Mouse (Mus musculus) heart, postnatal 25 days (tissue): Measurements from ENCODE around the gene Tspoap1. TPM values are rescaled to one million over a fixed set of nuclear protein-coding genes. Genes with fewer than 3 reads are reported as not detected.

ENCODE experiments used
- DNase-seq: peaks from one replicate; pipeline ENCODE4 v3.0.0; 2022; ENCODE audit warnings: low spot score
- intact Hi-C: fragments of 180-260 bp; cut with DNase I; formaldehyde crosslinking; loops from one replicate; pipeline ENCODE4 v1.15.1; 2025
- total RNA-seq, 2 experiments: library from RNA; stranded (reverse); gene quantifications; 2 replicates each; pipeline ENCODE4 v1.2.3; 2021

Gene Tspoap1
- total RNA-seq, 2 experiments from 2014 or later, result 0.14 to 0.42 TPM

DNA sequence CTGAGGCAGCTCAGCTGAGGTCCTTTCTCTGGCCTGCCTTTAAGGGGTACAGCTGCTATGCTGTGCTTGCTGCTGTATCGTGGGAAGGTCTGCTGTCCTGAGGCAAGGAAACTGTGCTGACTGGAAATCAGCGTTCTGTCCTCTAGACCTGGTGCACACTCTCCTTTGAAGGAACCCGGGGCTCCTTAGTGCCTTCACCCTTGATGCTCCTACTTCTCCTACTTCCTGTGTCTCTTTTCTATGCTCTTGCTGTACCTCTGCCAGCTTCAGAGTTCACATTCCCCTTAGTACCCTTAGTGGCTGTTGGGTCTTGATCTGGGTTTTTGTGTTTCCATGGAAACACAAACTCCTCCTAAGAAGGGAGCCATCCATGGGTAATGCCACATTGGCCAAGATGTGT is 16.6 kb upstream of the Tspoap1 start:
- DNase-seq, result no peak
- intact Hi-C loops, result no loop called here

DNA sequence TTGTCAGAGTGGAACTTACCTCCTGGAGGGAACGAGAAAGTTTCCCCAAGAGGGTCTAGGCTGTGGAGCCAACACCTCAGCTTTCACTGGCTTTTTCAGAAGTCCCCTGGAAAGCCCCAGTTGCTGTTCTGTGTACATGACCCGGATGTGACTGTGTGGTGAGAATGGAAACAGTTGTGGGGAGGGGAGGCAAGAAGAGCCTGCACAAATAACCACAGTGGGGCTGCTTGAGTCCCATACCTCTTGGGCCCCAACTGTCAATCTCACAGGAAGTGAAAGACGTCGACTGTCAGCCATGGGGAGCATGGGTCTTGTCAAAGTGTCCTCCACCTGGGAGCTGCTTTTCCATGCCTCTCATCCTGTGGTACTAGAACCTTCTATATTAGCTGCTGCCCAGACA is 15.4 kb upstream of the Tspoap1 start:
- DNase-seq, result no peak
- intact Hi-C loops, result no loop called here

DNA sequence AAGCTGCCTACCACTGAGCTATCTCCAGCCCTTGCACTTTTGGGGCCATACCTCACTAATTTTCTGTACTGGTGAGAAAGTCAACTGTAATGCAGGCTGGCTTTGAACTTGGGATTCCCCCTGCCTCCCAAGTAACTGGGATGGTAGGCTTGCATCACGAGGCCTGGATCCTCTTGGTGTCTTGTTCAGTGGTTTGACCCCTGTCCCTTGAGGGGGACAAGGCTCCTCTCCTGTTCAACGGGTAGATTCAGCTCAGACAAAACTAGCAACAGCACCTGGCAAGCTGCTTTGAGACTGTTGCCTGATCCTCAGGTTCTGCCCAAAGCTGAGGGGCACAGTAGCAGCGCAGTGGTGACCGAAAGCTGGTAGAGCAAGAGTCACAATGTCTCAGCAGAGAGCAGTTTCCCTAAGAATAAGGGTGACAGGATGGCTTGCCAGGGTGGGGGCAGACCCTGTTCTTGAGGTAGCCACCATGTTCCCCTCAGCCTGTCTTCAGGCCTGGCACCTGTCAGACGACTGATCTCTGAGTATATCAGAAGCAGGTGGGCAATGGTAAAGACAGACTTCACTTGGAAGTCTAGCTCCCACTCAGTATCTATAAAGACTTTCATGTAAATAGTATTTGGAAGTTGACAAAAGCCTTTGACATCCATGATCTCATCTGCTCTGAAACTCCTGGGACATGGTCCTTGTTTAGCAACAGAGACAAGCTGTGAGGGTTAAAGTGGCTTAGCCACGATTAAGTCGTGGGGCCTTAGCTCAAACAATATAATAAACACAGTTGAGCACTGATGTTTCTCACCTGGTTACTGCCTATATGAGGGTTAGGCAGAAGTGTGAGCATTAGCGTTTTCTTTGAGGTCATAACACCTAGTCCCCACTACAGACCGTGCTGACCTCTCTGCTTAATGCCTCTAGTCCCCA is 14.4 kb upstream of the Tspoap1 start:
- DNase-seq, result no peak
- intact Hi-C loops, result no loop called here

DNA sequence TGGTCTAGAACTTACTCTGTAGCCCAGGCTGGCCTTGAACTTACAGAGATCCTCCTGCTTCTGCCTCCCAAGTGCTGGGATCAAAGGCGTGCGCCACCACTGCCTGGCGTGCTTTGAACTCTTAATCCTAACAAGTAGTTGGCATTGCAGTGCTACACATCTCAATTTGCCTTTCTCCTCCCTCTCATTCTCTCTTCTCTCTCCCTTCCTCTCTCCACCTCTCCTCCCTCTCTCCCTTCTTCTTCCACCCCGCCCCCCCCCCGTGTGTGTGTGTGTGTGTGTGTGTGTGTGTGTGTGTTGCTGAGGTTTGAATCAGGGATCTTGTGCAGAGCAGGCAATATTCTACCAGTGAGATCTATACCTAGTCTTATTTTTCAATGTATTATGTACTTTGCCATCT is 13.0 kb upstream of the Tspoap1 start:
- intact Hi-C loops, result no loop called here

DNA sequence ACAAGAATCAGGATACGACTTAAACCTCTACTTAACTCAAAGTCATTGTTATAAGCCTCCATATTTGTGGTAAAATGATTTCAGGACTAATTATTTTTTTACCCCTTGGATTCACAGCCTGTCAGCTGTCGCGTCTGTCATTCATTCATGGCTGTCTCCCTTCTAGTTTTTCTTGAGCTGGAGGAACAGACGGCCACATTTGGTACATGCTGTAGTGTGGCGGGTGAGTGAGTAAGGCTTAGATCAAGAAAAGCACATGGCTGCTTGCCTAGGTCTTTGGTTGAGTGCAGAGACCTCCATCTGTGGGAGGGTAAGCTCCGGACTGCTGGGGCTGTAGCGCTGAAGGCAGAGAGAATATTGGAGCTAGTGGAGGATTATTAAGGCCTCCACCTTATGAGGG is 12.6 kb upstream of the Tspoap1 start:
- intact Hi-C loops, result no loop called here

More for the DNA sequence above, 13.0 kb upstream of the Tspoap1 start:
- no peak for DNase-seq

DNA sequence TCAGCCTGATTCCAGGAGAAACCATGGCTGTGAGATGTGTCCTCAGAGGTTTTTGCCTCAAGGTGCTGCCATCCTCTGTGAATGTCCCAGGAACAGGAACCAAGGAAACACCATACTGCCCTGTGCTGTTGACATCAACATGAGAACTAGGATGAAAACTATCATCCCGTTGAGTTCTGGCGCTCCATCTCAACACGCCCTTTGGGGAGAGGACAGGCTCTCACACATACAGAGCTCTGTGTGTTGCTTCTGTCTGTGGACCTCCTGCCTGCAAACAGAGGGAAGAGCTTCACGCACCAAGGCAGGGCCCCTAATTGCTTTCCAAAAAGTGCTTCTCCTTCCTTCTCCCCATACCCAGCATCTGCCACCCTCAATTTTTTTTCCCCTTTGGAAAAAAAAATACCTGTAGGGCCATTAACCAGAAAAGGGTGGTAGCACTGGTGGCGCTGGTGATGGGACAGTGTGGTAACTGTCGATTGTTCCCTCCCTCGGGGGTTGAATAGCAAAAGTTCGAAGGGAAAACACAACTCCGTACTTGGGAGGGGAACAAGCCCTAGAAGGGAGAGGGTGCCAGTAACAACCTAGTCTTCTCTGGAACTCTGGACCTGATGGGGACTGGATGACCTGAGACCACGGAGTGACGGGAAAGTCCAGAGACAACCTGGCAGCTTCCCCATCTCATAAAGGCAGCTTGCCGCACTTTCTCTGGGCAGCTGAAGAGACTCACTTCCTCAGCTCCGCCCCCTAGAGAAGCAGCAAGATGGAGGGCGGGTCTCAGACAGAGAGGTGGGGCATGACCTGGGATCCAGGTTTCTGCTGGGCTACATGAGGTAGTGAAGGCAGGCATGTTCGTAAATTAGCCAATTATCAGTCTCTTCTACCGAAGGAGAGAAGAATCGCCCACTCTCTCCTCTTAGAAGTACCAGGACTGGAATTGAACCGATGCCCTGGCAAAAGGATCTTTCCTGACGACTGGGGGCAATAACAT is 11.9 kb upstream of the Tspoap1 start:
- no peak for DNase-seq
- intact Hi-C loops, result no loop called here

More for the DNA sequence above, 12.6 kb upstream of the Tspoap1 start:
- DNase-seq, result no peak

DNA sequence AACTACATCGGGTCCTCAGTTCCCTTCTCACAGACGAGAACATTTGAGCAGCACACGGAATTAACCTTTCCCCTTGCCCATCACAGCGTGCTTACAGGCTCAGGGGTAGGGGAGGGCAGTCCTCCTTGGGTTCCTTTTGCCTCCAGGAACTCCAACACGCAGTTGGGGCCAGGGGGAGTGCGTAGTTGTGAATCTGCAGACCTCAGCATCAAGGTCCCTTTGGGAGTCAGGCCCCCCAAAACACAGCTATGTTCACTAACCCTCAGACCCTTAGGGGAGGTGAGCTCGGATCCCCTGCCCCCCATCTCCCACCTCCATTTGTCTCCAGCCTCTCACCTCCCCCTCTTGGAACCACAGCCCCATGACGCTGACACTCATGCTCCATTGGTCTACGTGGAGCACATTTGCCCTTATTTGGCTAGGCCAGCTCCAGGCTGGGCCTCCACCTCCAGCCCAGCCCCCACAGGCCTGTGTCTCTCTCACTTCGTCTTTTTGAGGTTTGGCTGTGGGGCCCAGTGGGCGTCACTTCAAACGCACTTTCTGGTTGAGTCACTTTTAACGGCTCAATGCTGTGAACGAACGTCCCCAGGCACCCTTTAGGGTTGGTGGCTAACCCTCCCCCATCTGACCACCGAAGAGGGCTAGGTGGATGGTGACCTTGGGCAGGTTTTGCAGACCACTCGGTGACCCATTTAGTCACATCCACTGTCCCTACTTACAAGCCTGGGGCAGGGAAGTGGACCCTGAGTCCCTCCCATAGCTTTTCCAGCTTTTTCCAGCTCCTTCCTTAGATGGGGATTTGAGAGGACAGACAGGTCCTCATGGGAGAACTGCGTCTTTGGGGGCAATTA is 10.9 kb upstream of the Tspoap1 start:
- DNase-seq, result peak; percentile 54
- intact Hi-C loops, result no loop called here

DNA sequence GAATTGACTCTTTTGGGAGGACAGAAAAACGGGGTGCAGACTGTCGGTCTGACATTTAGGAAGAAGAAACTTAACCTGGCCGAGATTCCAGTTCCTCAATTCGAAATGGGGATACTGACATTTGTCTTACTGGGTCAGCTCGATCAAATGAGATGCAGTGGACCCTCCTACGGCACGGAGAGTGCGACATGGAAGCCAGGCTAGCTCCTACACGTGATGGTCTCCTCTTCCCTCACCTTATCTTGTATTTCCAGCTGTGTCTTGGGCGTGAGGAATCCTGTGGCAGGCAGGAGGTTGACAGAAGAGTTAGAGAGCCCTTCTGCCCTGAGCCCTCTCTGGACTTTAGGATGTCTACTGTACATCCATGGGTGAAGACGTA is 10.3 kb upstream of the Tspoap1 start:
- intact Hi-C loops, result no loop called here
- no peak for DNase-seq

DNA sequence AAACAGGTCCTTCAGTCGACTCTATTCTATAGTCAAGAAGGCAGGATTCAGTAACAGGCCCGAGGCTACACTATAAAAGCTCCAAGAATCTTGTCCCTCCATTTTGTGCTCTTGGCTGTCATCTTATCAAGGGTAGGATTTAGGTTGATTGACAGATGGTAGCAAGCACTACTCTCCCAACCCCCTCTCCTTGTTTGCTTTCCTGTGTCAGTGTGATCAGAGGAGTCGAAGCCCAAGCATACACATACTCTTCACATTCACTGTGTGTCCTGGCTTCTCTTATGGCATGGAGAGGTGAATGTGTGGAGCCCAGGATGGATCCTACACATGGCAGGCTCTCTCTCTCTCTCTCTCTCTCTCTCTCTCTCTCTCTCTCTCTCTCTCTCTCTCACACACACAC is 9.8 kb upstream of the Tspoap1 start:
- intact Hi-C loops, result no loop called here
- DNase-seq, result no peak

DNA sequence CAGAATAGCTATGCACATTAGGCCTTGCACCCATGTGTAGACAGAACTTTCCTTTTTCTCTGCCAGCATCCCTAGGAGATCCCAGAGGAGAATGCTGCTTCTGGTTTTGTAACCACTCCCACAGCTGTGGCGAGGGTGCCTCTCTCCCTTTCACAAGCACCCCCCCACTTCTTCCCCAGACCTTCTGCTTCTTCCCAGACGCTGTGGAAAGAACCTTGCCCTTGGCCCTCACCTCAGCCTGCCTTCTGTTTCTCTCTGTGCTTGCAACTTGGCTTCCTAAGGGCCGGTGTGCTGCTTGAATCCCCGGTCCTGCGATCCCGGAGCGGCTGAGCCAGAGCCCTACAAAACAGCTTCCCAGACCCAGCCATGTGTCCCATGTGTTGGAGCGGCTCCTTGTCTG is 9.3 kb upstream of the Tspoap1 start:
- no peak for DNase-seq
- intact Hi-C loops, result no loop called here

DNA sequence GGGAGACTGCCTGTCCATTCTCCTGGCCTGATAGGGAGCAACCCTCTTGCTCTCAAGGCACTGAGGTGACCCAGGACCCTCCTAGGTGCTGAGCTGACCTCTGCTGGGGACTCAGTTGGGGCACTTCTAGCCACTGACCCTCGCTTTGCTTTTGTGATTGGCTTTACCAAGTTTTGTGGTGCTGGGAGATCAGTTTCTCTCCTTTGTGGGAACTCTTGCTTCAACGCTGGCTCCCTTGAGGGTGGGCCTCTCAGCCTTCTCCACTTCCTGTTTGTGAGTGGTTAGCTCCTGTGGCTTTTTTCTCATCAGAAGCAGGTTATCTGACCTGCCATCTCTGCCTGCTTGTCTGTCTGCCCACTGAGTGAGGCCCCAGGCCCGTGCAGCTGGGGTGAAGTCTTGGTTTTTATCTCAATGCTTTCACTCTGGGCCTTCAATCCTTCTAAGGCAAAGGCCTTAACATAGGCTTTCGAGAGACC is 8.8 kb upstream of the Tspoap1 start:
- intact Hi-C loops, result no loop called here
- no peak for DNase-seq

DNA sequence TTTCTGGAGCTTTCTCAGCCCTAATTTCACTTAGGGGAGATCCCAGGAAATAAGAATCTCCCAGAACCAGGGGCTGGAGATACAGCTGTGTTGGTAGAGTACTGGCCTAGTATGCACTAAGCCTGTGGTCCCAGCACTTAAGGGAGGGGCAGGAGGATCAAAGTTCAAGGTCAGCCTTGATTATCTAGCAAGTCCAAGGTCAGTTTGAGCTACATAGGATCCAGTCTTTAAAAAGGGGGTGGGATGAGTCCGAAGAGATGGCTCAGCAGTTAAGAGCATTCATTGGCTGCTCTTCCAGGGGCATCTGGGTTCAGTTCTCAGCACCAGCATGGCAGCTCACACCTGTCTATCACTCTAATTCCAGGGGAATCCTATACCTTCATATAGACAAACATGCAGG is 8.0 kb upstream of the Tspoap1 start:
- intact Hi-C loops, result no loop called here
- no peak for DNase-seq

DNA sequence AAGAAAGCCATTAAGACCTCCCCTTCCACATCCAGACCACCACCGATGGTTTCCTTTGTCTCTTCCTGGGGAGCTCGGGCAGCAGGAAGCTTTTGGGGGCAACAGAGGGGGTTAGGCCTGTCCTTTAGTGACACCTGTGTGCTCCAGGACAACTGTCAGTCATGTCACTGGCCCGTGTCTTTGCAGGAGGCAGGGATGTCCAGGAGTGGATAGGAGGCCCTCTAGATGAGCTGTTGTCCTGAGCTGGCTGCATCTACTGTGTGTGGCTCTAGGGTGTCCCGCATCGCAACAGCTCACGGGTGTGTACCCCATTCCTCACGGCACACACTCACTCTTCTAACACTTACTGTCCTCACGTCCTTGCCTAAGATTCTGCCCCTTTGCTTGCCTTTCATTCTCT is 7.1 kb upstream of the Tspoap1 start:
- intact Hi-C loops, result no loop called here
- no peak for DNase-seq

DNA sequence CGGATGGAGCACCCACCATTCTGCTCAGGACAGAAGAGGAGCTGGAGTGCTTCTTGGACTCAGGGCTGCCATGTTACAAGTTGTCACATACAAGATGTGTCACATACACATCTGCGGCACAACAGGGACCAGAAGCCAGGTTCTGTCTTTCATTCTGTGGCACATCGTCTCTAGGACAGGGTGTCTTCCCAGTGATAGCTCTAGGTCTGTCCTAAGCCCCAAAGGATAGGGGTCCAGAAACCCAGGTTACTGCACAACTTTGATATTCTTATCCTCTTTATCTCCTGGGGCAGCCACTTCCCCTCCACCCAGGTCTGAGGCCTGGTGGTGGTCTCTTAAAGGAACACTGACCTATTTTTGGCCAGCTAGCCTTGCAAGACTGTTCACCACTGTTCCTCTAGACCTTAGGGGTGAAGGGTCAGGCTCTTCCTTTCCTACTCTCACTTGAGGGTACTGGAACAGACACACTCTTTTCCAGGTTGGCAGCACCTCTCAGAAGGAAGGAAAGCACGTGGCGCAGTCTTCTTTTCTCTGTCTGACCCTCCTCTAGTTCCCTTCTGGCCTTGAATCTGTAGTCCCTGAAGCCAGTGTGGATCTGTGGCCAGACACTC is 6.3 kb upstream of the Tspoap1 start:
- intact Hi-C loops, result no loop called here
- DNase-seq, result no peak

DNA sequence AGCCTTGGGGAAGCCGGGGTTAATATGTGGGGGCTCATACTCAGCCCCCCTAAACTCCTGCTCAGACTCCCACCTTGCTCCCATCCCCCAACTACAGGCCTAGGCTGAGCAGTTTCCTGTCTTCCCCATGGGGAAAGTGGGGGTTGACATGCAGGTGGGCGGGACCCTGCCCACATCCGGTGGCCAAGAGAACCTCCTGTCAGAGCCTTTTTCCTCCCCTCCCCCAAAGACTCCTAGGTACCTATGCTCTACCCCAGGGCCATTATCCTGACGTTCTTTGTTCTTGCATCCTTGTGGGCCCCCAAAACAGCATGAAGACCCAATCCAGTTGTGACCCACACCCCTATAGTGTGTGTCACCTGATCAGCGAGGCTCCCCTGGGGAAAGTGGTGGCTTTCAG is 5.7 kb upstream of the Tspoap1 start:
- no peak for DNase-seq
- intact Hi-C loops, result no loop called here

DNA sequence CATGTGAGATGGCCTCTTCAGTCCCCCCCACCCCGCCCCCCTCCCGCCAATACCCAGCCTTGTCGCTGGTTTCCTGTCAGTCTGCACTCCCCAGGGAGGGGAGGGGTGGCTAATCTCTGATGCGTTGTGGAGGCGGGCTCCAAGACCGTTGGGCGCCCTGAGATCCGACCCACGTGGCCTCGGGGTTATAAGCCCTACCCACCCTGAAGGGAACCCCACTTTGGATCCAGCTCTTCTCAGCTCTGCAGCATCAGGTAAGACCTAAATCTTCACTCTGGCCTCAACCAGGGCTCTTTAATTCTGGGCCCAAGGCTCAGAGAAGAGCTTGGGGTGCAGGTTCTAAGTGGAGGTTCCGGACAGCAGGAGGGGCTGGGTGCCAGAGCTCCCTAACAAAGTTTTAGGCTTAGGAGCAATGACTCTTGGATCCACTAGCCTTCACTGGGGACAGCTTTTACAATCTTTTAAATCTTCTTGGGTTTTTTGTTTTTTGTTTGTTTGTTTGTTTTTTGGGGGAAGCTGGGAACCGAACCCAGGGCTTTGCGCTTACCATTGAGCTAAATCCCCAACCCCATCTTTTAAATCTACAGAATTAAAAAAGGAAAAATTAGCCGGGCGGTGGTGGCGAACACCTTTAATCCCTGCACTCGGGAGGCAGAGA is 4.9 kb upstream of the Tspoap1 start:
- intact Hi-C loops, result no loop called here
- peak; percentile 50 for DNase-seq

DNA sequence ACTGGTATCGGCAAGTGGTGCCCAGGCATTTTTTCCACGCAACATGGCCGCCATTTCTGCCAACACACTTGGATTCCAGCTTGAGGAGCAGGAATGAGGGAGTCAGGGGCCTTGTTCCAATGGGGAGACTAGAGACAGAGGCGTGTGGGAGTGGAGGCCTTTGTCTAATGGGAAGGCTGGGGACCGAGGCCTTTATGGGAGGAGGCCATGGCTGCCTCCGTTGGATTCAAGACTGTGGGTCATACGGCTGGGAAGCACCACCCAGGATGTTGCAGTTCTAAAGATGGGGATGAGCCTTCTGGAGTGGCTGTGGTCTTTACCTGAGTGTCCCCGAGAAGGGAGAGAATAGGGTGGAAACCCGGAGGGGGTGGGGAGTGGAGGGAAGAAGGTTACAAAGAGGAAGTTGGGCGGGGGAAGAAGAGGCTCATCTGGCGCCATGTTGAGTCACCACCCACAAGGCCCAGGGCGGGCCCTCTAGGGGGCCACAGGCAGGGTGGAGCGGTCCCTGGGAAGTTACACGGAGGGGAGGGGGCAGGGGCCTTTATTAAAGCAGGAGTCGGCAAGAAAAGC is 4.0 kb upstream of the Tspoap1 start:
- peak; percentile 16 for DNase-seq
- intact Hi-C loops, result no loop called here
